Mouse (Mus musculus): Measurements from ENCODE around the gene Myl4. TPM values are rescaled to one million over a fixed set of nuclear protein-coding genes. Genes with fewer than 3 reads are reported as not detected.

Gene Myl4
- total RNA-seq, 2 experiments from 2014 or later, result not detected

GRCm38 (mm10) chr11:104625453-104626402 is 75.3 kb downstream of the Myl4 start:
- no peak for ATAC-seq (replicated peaks; ENCODE audit: low FRiP score, poor library complexity, severe bottlenecking)

- ATAC-seq (replicated peaks; ENCODE audit: low FRiP score, poor library complexity, severe bottlenecking), result no peak
Observed at GRCm38 (mm10) chr11:104626635-104627034, 76.2 kb downstream of the Myl4 start.

- no peak for ATAC-seq (replicated peaks; ENCODE audit: low FRiP score, poor library complexity, severe bottlenecking)
Observed at GRCm38 (mm10) chr11:104627616-104628301, 77.3 kb downstream of the Myl4 start.

- ATAC-seq (replicated peaks; ENCODE audit: low FRiP score, poor library complexity, severe bottlenecking), result no peak
Observed at GRCm38 (mm10) chr11:104628566-104628965, 78.1 kb downstream of the Myl4 start.

GRCm38 (mm10) chr11:104630185-104630835 is 79.8 kb downstream of the Myl4 start:
- no peak for ATAC-seq (replicated peaks; ENCODE audit: low FRiP score, poor library complexity, severe bottlenecking)

GRCm38 (mm10) chr11:104631306-104631705 is 80.8 kb downstream of the Myl4 start:
- ATAC-seq (replicated peaks; ENCODE audit: low FRiP score, poor library complexity, severe bottlenecking), result no peak

GRCm38 (mm10) chr11:104637010-104637409 is 86.5 kb downstream of the Myl4 start:
- no peak for ATAC-seq (replicated peaks; ENCODE audit: low FRiP score, poor library complexity, severe bottlenecking)

GRCm38 (mm10) chr11:104638006-104638405 is 87.5 kb downstream of the Myl4 start:
- ATAC-seq (replicated peaks; ENCODE audit: low FRiP score, poor library complexity, severe bottlenecking), result no peak

GRCm38 (mm10) chr11:104638906-104639305 is 88.4 kb downstream of the Myl4 start:
- no peak for ATAC-seq (replicated peaks; ENCODE audit: low FRiP score, poor library complexity, severe bottlenecking)

- no peak for ATAC-seq (replicated peaks; ENCODE audit: low FRiP score, poor library complexity, severe bottlenecking)
Observed at GRCm38 (mm10) chr11:104639634-104640033, 89.2 kb downstream of the Myl4 start.

GRCm38 (mm10) chr11:104640894-104641293 is 90.4 kb downstream of the Myl4 start:
- no peak for ATAC-seq (replicated peaks; ENCODE audit: low FRiP score, poor library complexity, severe bottlenecking)

- no peak for ATAC-seq (replicated peaks; ENCODE audit: low FRiP score, poor library complexity, severe bottlenecking)
Observed at GRCm38 (mm10) chr11:104643236-104643635, 92.8 kb downstream of the Myl4 start.

Other genes starting within 250 kb of the Myl4 start
- gene Kansl1, start 81.8 kb upstream of the Myl4 start, total RNA-seq (2015; ENCODE audit: low replicate concordance), result 20.8 and 25.1 TPM in 2 replicates
- 20.6 TPM in 2 replicates for gene Kansl1, start 81.8 kb upstream of the Myl4 start, total RNA-seq (2017; ENCODE audit: low replicate concordance)
- 32.6 and 41.5 TPM in 2 replicates for gene Cdc27, start within 50 bp of the Myl4 start, total RNA-seq (2015; ENCODE audit: low replicate concordance)
- 23.7 and 28.3 TPM in 2 replicates for gene Cdc27, start within 50 bp of the Myl4 start, total RNA-seq (2017; ENCODE audit: low replicate concordance)
- 0.84 and 4.2 TPM in 2 replicates for gene Itgb3, start 57.3 kb downstream of the Myl4 start, total RNA-seq (2015; ENCODE audit: low replicate concordance)
- gene Itgb3, start 57.3 kb downstream of the Myl4 start, total RNA-seq (2017; ENCODE audit: low replicate concordance), result 3.0 and 3.1 TPM in 2 replicates
- not detected in 2 replicates for gene Gm11639, start 135.0 kb downstream of the Myl4 start, total RNA-seq (2015; ENCODE audit: low replicate concordance)
- not detected in 2 replicates for gene Gm11639, start 135.0 kb downstream of the Myl4 start, total RNA-seq (2017; ENCODE audit: low replicate concordance)